Mouse (Mus musculus) hindbrain, embryonic 10.5 days (tissue): Measurements from ENCODE around the gene Vmn1r227. TPM values are rescaled to one million over a fixed set of nuclear protein-coding genes. Genes with fewer than 3 reads are reported as not detected.

Experiments
- DNase-seq: peaks from one replicate; pipeline ENCODE4 v3.0.0-alpha.2; 2017; ENCODE audit warnings: low spot score
- H3K27ac ChIP-seq: fragments of 300-500 bp; sonication (generic); 2 replicates; pipeline ENCODE4 v1.5.1; 2016; ENCODE audit warnings: mild to moderate bottlenecking, moderate library complexity
- H3K27me3 ChIP-seq: fragments of 300-500 bp; sonication (generic); 2 replicates; pipeline ENCODE4 v1.6.1; 2016; ENCODE audit warnings: mild to moderate bottlenecking; ENCODE audit not compliant: poor library complexity, insufficient read depth, severe bottlenecking
- H3K36me3 ChIP-seq: fragments of 300-500 bp; sonication (generic); 2 replicates; pipeline ENCODE4 v1.6.1; 2016; ENCODE audit warnings: mild to moderate bottlenecking, moderate library complexity
- H3K4me1 ChIP-seq: fragments of 300-500 bp; sonication (generic); replicated peaks from 2 replicates; pipeline ENCODE4 v1.6.1; 2016; ENCODE audit warnings: mild to moderate bottlenecking
- H3K4me3 ChIP-seq: fragments of 300-500 bp; sonication (generic); 2 replicates; pipeline ENCODE4 v1.5.1; 2016; ENCODE audit warnings: mild to moderate bottlenecking, moderate library complexity
- H3K9me3 ChIP-seq: fragments of 300-500 bp; sonication (generic); 2 replicates; pipeline ENCODE4 v1.6.1; 2016; ENCODE audit warnings: mild to moderate bottlenecking, moderate library complexity
- WGBS: fragments of 180-500 bp; shearing (Covaris S2); methylation state at CpG from one replicate; pipeline ENCODE4 v1.1.7; 2016; 5-methylcytosine and 5-hydroxymethylcytosine counted together
- polyA plus RNA-seq: library from polyadenylated mRNA; unstranded; fragments of >200 nt; fragmentation: Nextera tagmentation; extraction: Ambion mirVana; gene quantifications from 2 replicates; pipeline ENCODE4 v1.2.1, GENCODE M21; 2016

The Vmn1r227 gene
- polyA plus RNA-seq: not detected in 2 replicates

- WGBS: 56% methylated on average over 1 of the region's 1 CpGs
- no peak within 1 kb of the TSS for H3K27ac ChIP-seq
- no peaks in the 10 kb centered on the region for H3K27me3 ChIP-seq
- no peaks in the 10 kb centered on the region for H3K36me3 ChIP-seq
- no peak within 1 kb of the TSS for H3K4me3 ChIP-seq
- DNase-seq: no peak
- peaks cover 15% of the 10 kb centered on the region; the same call in 1 of the 2 replicates for H3K9me3 ChIP-seq
- H3K4me1 ChIP-seq: no peaks in the 10 kb centered on the region
Observed at GRCm38 (mm10) chr17:20729543-20729942, at the start of gene Vmn1r227. Gene Vmn1r227 (plus strand): TSS chr17:20729843.

- Histone ChIP-seq H3K9me3 (peaks cover 26% of the 10 kb centered on the region; the same call in 1 of the 2 replicates), H3K36me3 (no peaks in the 10 kb centered on the region), H3K27me3 (no peaks in the 10 kb centered on the region), H3K4me1 (no peaks in the 10 kb centered on the region), H3K27ac (no peak within 1 kb of the TSS), H3K4me3 (no peak within 1 kb of the TSS)
- DNase-seq: no peak
Observed at GRCm38 (mm10) chr17:20682543-20682942, 47.1 kb upstream of the Vmn1r227 start, which contains the start of gene Vmn1r226. Gene Vmn1r226 (plus strand): TSS chr17:20682843.

- H3K4me3 ChIP-seq: no peak within 1 kb of the TSS
- H3K27me3 ChIP-seq: no peaks in the 10 kb centered on the region
- no peaks in the 10 kb centered on the region for H3K36me3 ChIP-seq
Observed at GRCm38 (mm10) chr17:20786057-20786456, 56.4 kb downstream of the Vmn1r227 start, which contains the start of gene Vmn1r228. Gene Vmn1r228 (minus strand): TSS chr17:20786157.

More at GRCm38 (mm10) chr17:20786057-20786456, 56.4 kb downstream of the Vmn1r227 start, which contains the start of gene Vmn1r228:
- no peak within 1 kb of the TSS for H3K27ac ChIP-seq
- peaks cover 27% of the 10 kb centered on the region for H3K9me3 ChIP-seq
- H3K4me1 ChIP-seq: no peaks in the 10 kb centered on the region
- no peak for DNase-seq

Other genes with a start within 250 kb of the Vmn1r227 start
- not detected in 2 replicates for gene Vmn2r108, start 248.5 kb upstream of the Vmn1r227 start, polyA plus RNA-seq
- gene Vmn1r225, start 231.7 kb upstream of the Vmn1r227 start, polyA plus RNA-seq: not detected in 2 replicates
- gene Vmn2r109, start 165.1 kb upstream of the Vmn1r227 start, polyA plus RNA-seq: not detected in 2 replicates
- gene Vmn2r110, start 133.4 kb upstream of the Vmn1r227 start, polyA plus RNA-seq: 0.02 and 0.03 TPM in 2 replicates
- gene Fpr-rs3, start 105.0 kb upstream of the Vmn1r227 start, polyA plus RNA-seq: not detected in 2 replicates
- not detected in 2 replicates for gene Vmn1r226, start 47.0 kb upstream of the Vmn1r227 start, polyA plus RNA-seq
- not detected in 2 replicates for gene Vmn1r228, start 56.3 kb downstream of the Vmn1r227 start, polyA plus RNA-seq
- gene Vmn1r229, start 81.7 kb downstream of the Vmn1r227 start, polyA plus RNA-seq: not detected in 2 replicates
- not detected in 2 replicates for gene Vmn1r230, start 110.6 kb downstream of the Vmn1r227 start, polyA plus RNA-seq
- not detected in 2 replicates for gene Vmn1r231, start 175.2 kb downstream of the Vmn1r227 start, polyA plus RNA-seq
- not detected in 2 replicates for gene Vmn1r232, start 189.9 kb downstream of the Vmn1r227 start, polyA plus RNA-seq
- 507 and 597 TPM in 2 replicates for gene Ppp2r1a, start 215.5 kb downstream of the Vmn1r227 start, polyA plus RNA-seq